Comparison of ENCODE assay signal across 8 mouse cellular contexts in genomic region chr12:70799231-70800002, GRCm38 (mm10). TPM values are rescaled to one million over a fixed set of nuclear protein-coding genes. Genes with fewer than 3 reads are reported as not detected.
DNase-seq lines count a peak whose midpoint lies in the region; ATAC-seq and TF ChIP-seq lines count a peak whose summit lies in the region.

No protein-coding gene starts in this region.

- DNase-seq in kidney, postnatal 0 days (ENCODE audit: low spot score), result peak; percentile 34
- no peak for DNase-seq in kidney, postnatal 14 days
- peak; percentile 35 for DNase-seq in embryo, embryonic 11 days
- peak; percentile 44 to 71 for DNase-seq in right cerebral cortex, postnatal 36 days (ENCODE audit: low spot score in 2 of 2)
- DNase-seq in adipocyte (ENCODE audit: low spot score), result no peak
- no peak for DNase-seq in spleen, adult 12 weeks (ENCODE audit: low spot score)

- H3K9ac ChIP-seq in kidney, postnatal 0 days (ENCODE audit: low read depth, low read length), result no peak overlapping the region
- H3K9ac ChIP-seq in intestine, embryonic 16.5 days (ENCODE audit: low read depth, low read length), result 0 out of 2 replicates have a peak overlapping the region, but pooled peaks have one; percentile 2

- WGBS in kidney, postnatal 0 days, result 34% methylated on average over 19 of the region's 19 CpGs
- WGBS in intestine, embryonic 16.5 days, result 30% methylated on average over 19 of the region's 19 CpGs

- H3K4me3 ChIP-seq in kidney, postnatal 0 days (replicated peaks; ENCODE audit: low read depth, low read length), result no peak overlapping the region
- H3K4me3 ChIP-seq in intestine, embryonic 16.5 days (ENCODE audit: low read length), result no peak overlapping the region; the same call in 1 of the 2 replicates

- no peaks in the 10 kb centered on the region for H3K9me3 ChIP-seq in kidney, postnatal 0 days (replicated peaks; ENCODE audit: low read length)
- no peaks in the 10 kb centered on the region for H3K9me3 ChIP-seq in intestine, embryonic 16.5 days (ENCODE audit: control insufficient read depth, low read length)

- no peak overlapping the region for H3K27ac ChIP-seq in kidney, postnatal 0 days
- H3K27ac ChIP-seq in intestine, embryonic 16.5 days (ENCODE audit: low read length), result no peak overlapping the region

- 0 out of 2 replicates have a peak overlapping the region, but pooled peaks have one; percentile 6 for H3K4me2 ChIP-seq in kidney, postnatal 0 days (ENCODE audit: low read length)
- H3K4me2 ChIP-seq in intestine, embryonic 16.5 days (ENCODE audit: low read depth, low read length), result peak overlapping the region; percentile 7

- no peak for TF ChIP-seq CTCF in kidney, postnatal 0 days (IDR thresholded peaks at IDR 0.05; ENCODE audit: low read depth)

- H3K36me3 ChIP-seq in kidney, postnatal 0 days (ENCODE audit: insufficient read depth, low read length), result no peaks in the 10 kb centered on the region
- H3K36me3 ChIP-seq in intestine, embryonic 16.5 days (ENCODE audit: control insufficient read depth, insufficient read depth, low read length), result no peaks in the 10 kb centered on the region

- H3K4me1 ChIP-seq in kidney, postnatal 0 days (replicated peaks; ENCODE audit: insufficient read depth, low read length), result 0 out of 2 replicates have a peak, but pooled peaks cover 10% of the 10 kb centered on the region
- H3K4me1 ChIP-seq in intestine, embryonic 16.5 days (ENCODE audit: control insufficient read depth, insufficient read depth, low read length), result peaks cover 10% of the 10 kb centered on the region

- no peak for ATAC-seq in kidney, postnatal 0 days (replicated peaks; ENCODE audit: low FRiP score, low read depth)
- peak; percentile 87 for ATAC-seq in intestine, embryonic 16.5 days
- no peak for ATAC-seq in megakaryocyte progenitor cell, adult 5-6 weeks (replicated peaks; ENCODE audit: poor library complexity)

- H3K27me3 ChIP-seq in kidney, postnatal 0 days (ENCODE audit: insufficient read depth, low read length), result no peaks in the 10 kb centered on the region
- H3K27me3 ChIP-seq in intestine, embryonic 16.5 days (replicated peaks; ENCODE audit: control insufficient read depth, insufficient read depth, low read length), result no peaks in the 10 kb centered on the region

RNA-seq across cellular contexts. Expression of gene Frmd6, which starts 25.9 kb away (rescaled TPM):
- 14.6 and 16.3 TPM in 2 replicates for polyA plus RNA-seq in kidney, postnatal 0 days (2015; fragmentation: Nextera tagmentation; extraction: Ambion mirVana)
- 11.1 and 11.2 TPM in 2 replicates for polyA plus RNA-seq in intestine, embryonic 16.5 days (2015; fragmentation: Nextera tagmentation; extraction: Ambion mirVana)
- 4.8 and 8.8 TPM in 2 replicates for total RNA-seq in megakaryocyte progenitor cell, adult 5-6 weeks (2015)
- total RNA-seq in megakaryocyte progenitor cell, adult 5-6 weeks (2017), result 3.9 and 7.4 TPM in 2 replicates

Comparison
In these comparisons a context has a peak if more than half of its experiments do, and no peak if none do; other contexts are left out.
1. DNase-seq: peak in kidney, postnatal 0 days (single experiment), embryo, embryonic 11 days (single experiment) and right cerebral cortex, postnatal 36 days (2 of 2); none in kidney, postnatal 14 days (single experiment), adipocyte (single experiment) and spleen, adult 12 weeks (single experiment).